In the genomic region with DNA sequence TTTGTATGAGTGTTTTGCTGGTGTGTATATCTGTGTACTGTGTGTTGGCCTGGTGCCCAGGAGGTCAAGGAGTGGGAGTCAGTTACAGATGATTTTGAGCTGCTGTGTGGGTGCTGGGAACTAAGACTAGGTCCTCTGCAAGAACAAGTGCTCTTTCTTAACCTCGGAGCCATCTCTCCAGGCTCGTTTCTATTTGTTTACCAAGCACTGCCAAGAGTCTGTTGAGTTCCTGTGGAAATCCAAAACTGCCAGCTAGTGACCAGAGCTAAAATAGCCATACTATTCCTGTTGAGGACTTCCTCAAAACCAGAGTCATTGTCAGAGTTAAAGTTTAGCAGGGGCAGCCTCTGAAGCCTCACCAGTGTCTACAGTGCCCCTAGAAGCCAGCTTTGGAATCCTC, we compare ENCODE assay signal across 31 mouse cellular contexts. TPM values are rescaled to one million over a fixed set of nuclear protein-coding genes. Genes with fewer than 3 reads are reported as not detected.
DNase-seq lines count a peak whose midpoint lies in the region; ATAC-seq and TF ChIP-seq lines count a peak whose summit lies in the region.
"Had no signal": no experiment of that assay in that cellular context is flagged by ENCODE, and none has a peak within 500 bp of the region (broad histone marks: within the 10 kb centered on the region; RNA-seq: fewer than 3 reads in every experiment).

No protein-coding gene starts in this region.

- H3K27me3 ChIP-seq in neural tube, embryonic 15.5 days (replicated peaks): no peaks in the 10 kb centered on the region
- H3K27me3 ChIP-seq: forebrain, embryonic 13.5 days; heart, embryonic 15.5 days; hindbrain, embryonic 12.5 days; midbrain, embryonic 15.5 days had no signal

- TF ChIP-seq CTCF in gastrocnemius, adult 2 months (IDR thresholded peaks at IDR 0.05): no peak

- 73% methylated on average over 2 of the region's 2 CpGs for WGBS in neural tube, embryonic 15.5 days

- no peak overlapping the region for H3K4me2 ChIP-seq in neural tube, embryonic 15.5 days
- H3K4me2 ChIP-seq: forebrain, embryonic 13.5 days; heart, embryonic 15.5 days; hindbrain, embryonic 12.5 days; liver, embryonic 13.5 days; midbrain, embryonic 15.5 days had no signal

- DNase-seq in gastrocnemius, adult 2 months: no peak
- no peak for DNase-seq in gastrocnemius, postnatal 14 days
- peak; percentile 41 for DNase-seq in layer of hippocampus, adult 9-11 months
- DNase-seq in layer of hippocampus, postnatal 36 days: no peak
- peak; percentile 10 for DNase-seq in NIH3T3 (ENCODE audit: low read depth)
- no peak for DNase-seq in cerebellum, adult 11 months
- DNase-seq: adrenal gland, postnatal 10 days; B cell, adult 2 months; cerebellum, adult 8-10 months; cerebellum, postnatal 36 days; gastrocnemius, postnatal 36 days; heart, postnatal 36 days; kidney, adult 9 months; kidney, postnatal 14 days; left cerebral cortex, postnatal 4 days; liver, embryonic 13.5 days; lung, adult 2 months; lung, postnatal 10 days; right cerebral cortex, adult 18-20 months; right cerebral cortex, postnatal 4 days; thymus, postnatal 4 days had no signal

- H3K36me3 ChIP-seq in neural tube, embryonic 15.5 days: no peaks in the 10 kb centered on the region
- H3K36me3 ChIP-seq: heart, embryonic 10.5 days; heart, embryonic 15.5 days; hindbrain, embryonic 12.5 days; liver, embryonic 13.5 days; midbrain, embryonic 10.5 days; midbrain, embryonic 15.5 days had no signal

- peak overlapping the region; percentile 59 for H3K27ac ChIP-seq in gastrocnemius, adult 2 months
- no peak overlapping the region for H3K27ac ChIP-seq in neural tube, embryonic 15.5 days (replicated peaks)
- H3K27ac ChIP-seq: forebrain, embryonic 13.5 days; heart, embryonic 10.5 days; heart, embryonic 15.5 days; hindbrain, embryonic 12.5 days; hindbrain, postnatal 0 days; liver, embryonic 13.5 days; midbrain, embryonic 10.5 days; midbrain, embryonic 15.5 days; stomach, postnatal 0 days had no signal

- intact Hi-C loops in gastrocnemius, adult 2 months (cut with DNase I): loop anchor here (5.0 kb wide), 1 partner anchor 46 kb away; no protein-coding TSS in a partner anchor
- intact Hi-C loops in gastrocnemius, postnatal 14 days (cut with DNase I; ENCODE audit: low total_unique reads): no loop called here

- H3K9me3 ChIP-seq in neural tube, embryonic 15.5 days (replicated peaks): no peaks in the 10 kb centered on the region
- H3K9me3 ChIP-seq: forebrain, embryonic 13.5 days; heart, embryonic 10.5 days; heart, embryonic 15.5 days; hindbrain, embryonic 12.5 days; liver, embryonic 13.5 days; midbrain, embryonic 10.5 days; midbrain, embryonic 15.5 days had no signal

- ATAC-seq in neural tube, embryonic 15.5 days (ENCODE audit: low FRiP score): no peak
- ATAC-seq: forebrain, embryonic 13.5 days; hindbrain, postnatal 0 days; intestine, embryonic 16.5 days; midbrain, embryonic 15.5 days had no signal

- no peak overlapping the region for H3K4me3 ChIP-seq in gastrocnemius, adult 2 months
- H3K4me3 ChIP-seq in neural tube, embryonic 15.5 days (replicated peaks): no peak overlapping the region
- H3K4me3 ChIP-seq: forebrain, embryonic 13.5 days; heart, embryonic 10.5 days; heart, embryonic 15.5 days; hindbrain, embryonic 12.5 days; liver, embryonic 13.5 days; midbrain, embryonic 10.5 days; midbrain, embryonic 15.5 days had no signal

- peaks cover 13% of the 10 kb centered on the region for H3K4me1 ChIP-seq in neural tube, embryonic 15.5 days
- H3K4me1 ChIP-seq: heart, embryonic 10.5 days; heart, embryonic 15.5 days had no signal

- no peak overlapping the region for H3K9ac ChIP-seq in neural tube, embryonic 15.5 days (replicated peaks)
- H3K9ac ChIP-seq: forebrain, embryonic 13.5 days; heart, embryonic 15.5 days; hindbrain, embryonic 12.5 days; liver, embryonic 13.5 days; midbrain, embryonic 15.5 days had no signal

RNA-seq across cellular contexts. Expression of a gene that starts 1.9 kb away (rescaled TPM):
- 10 to 100 TPM; 16.4 to 29.2 TPM for total RNA-seq in gastrocnemius, adult 2 months (2021)
- total RNA-seq in gastrocnemius, postnatal 14 days (2021): 10 to 100 TPM; 32.1 to 34.3 TPM
- total RNA-seq in layer of hippocampus, postnatal 36 days (2021): 10 to 100 TPM; 42.4 to 46.6 TPM
- polyA plus RNA-seq in neural tube, embryonic 15.5 days (2015; fragmentation: Nextera tagmentation; extraction: Ambion mirVana): 15.2 and 15.7 TPM in 2 replicates

Comparison
In these comparisons a context has a peak if more than half of its experiments do, and no peak if none do; other contexts are left out.
1. DNase-seq: peak in layer of hippocampus, adult 9-11 months (single experiment) and NIH3T3 (single experiment); none in gastrocnemius, adult 2 months (single experiment), gastrocnemius, postnatal 14 days (single experiment), layer of hippocampus, postnatal 36 days (0 of 2) and cerebellum, adult 11 months (single experiment).